1 mouse cellular context compared by ENCODE assay signal in the genomic region with DNA sequence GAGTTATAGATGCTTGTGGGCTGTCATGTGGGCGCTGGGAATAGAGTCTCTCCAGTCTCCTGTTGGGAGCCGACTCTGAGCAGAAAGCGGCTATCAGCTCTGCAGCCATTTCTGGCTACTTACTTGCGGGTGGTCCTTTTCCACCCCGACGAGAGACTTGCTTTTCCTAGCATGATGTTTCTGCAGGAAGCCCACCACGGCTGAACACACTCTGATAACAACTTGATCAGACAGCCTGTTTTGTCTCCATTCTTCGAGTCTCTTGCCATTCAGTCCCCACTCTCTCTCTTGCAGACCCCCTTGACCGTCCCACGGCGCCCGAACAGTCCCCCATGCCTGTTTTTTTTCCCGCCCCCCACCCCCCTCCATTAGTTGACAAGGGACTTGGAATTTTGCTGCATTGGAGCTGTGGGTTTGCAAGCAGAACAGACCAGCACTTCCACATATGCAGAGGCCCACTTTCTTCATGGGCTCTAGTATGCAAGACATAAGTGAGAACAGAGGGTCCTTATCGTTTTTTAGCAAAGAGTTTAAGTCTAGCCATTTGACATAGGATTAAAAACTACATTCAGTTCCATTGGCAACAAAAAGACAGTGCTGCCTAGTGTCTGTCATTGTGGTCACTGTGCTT.
TF ChIP-seq lines count a peak whose summit lies in the region.

No protein-coding gene starts in this region.

TF ChIP-seq in MEL, 35 proteins besides CTCF, POLR2A, EP300 and RAD21:
- TF ChIP-seq TAL1 (IDR thresholded peaks at IDR 0.05; ENCODE audit: low read length) = peak; percentile 36; the same call in 1 of the 2 replicates
- no peak for TF ChIP-seq POLR2AphosphoS5 (IDR thresholded peaks at IDR 0.05; ENCODE audit: borderline replicate concordance, low read depth, low read length)
- no peak for TF ChIP-seq NRF1 (IDR thresholded peaks at IDR 0.05; ENCODE audit: insufficient read depth, low read depth, low read length, poor library complexity, severe bottlenecking)
- no peak for TF ChIP-seq MXI1 (IDR thresholded peaks at IDR 0.05; ENCODE audit: low read depth, low read length)
